Mouse (Mus musculus) cerebellum, postnatal 4 days (tissue): ENCODE measurements around the gene Tubb1.

Experiments used
- DNase-seq, 2 experiments: peaks; one replicate each; pipeline ENCODE4 v3.0.0; 2022; ENCODE audit warnings: low spot score in 2 of 2, mixed read lengths in 1 of 2

The Tubb1 gene

GRCm38 (mm10) chr2:174450353-174450752, at the start of gene Tubb1:
Tubb1 (plus strand) TSS chr2:174450695.
- no peak for DNase-seq

GRCm38 (mm10) chr2:174410222-174410621, 40.3 kb upstream of the Tubb1 start:
- no peak for DNase-seq

GRCm38 (mm10) chr2:174413127-174413526, 37.4 kb upstream of the Tubb1 start:
- DNase-seq, result no peak

- DNase-seq, result no peak
These were observed 35.3 kb upstream of the Tubb1 start for GRCm38 (mm10) chr2:174415001-174415730.

- peak; percentile 83 to 93 for DNase-seq
These were observed 34.7 kb upstream of the Tubb1 start, which contains the start of gene Nelfcd for GRCm38 (mm10) chr2:174415731-174416310. Nelfcd (plus strand) TSS chr2:174415804.

GRCm38 (mm10) chr2:174421107-174421506, 29.4 kb upstream of the Tubb1 start:
- no peak for DNase-seq

GRCm38 (mm10) chr2:174424301-174425085, 26.0 kb upstream of the Tubb1 start:
- DNase-seq, result no peak

GRCm38 (mm10) chr2:174426856-174427255, 23.6 kb upstream of the Tubb1 start:
- DNase-seq, result no peak

GRCm38 (mm10) chr2:174428076-174428835, 22.2 kb upstream of the Tubb1 start:
- no peak for DNase-seq

GRCm38 (mm10) chr2:174428996-174429591, 21.4 kb upstream of the Tubb1 start:
- no peak for DNase-seq

GRCm38 (mm10) chr2:174434943-174435342, 15.6 kb upstream of the Tubb1 start:
- no peak for DNase-seq

GRCm38 (mm10) chr2:174436076-174436701, 14.3 kb upstream of the Tubb1 start:
- DNase-seq, result no peak

GRCm38 (mm10) chr2:174436916-174437696, 13.4 kb upstream of the Tubb1 start:
- no peak for DNase-seq

GRCm38 (mm10) chr2:174437697-174437982, 12.9 kb upstream of the Tubb1 start:
- DNase-seq, result no peak

- no peak for DNase-seq
These were observed 12.3 kb upstream of the Tubb1 start for GRCm38 (mm10) chr2:174438181-174438580.

GRCm38 (mm10) chr2:174438737-174439449, 11.6 kb upstream of the Tubb1 start, which contains the start of gene Ctsz:
Ctsz (minus strand) TSS chr2:174439039.
- DNase-seq, result peak in 1 of 2 experiments; percentile 35

GRCm38 (mm10) chr2:174439450-174439838, 11.1 kb upstream of the Tubb1 start:
- DNase-seq, result no peak

GRCm38 (mm10) chr2:174439961-174440360, 10.5 kb upstream of the Tubb1 start:
- no peak for DNase-seq

GRCm38 (mm10) chr2:174441898-174442297, 8.6 kb upstream of the Tubb1 start:
- DNase-seq, result no peak

GRCm38 (mm10) chr2:174442460-174442859, 8.0 kb upstream of the Tubb1 start:
- DNase-seq, result no peak
